Mouse (Mus musculus) limb, embryonic 14.5 days (tissue): ENCODE measurements around the gene Meltf. TPM values are rescaled to one million over a fixed set of nuclear protein-coding genes. Genes with fewer than 3 reads are reported as not detected.

ENCODE experiments used
- ATAC-seq: fragments of 200-750 bp; cut with Nextera tagmentation; 2 replicates; pipeline ENCODE4 v1.8.0; 2017; ENCODE audit warnings: low read depth, moderate number of reproducible peaks, moderate TSS enrichment; ENCODE audit not compliant: low FRiP score
- DNase-seq: peaks from one replicate; pipeline ENCODE4 v3.0.0-alpha.2; 2015; ENCODE audit warnings: low spot score
- H3K27ac ChIP-seq: fragments of 300-500 bp; sonication (generic); replicated peaks from 2 replicates; pipeline ENCODE4 v1.5.1; 2014; ENCODE audit warnings: low read depth, mild to moderate bottlenecking, low read length, moderate library complexity, mixed read lengths
- H3K27me3 ChIP-seq: fragments of 300-500 bp; sonication (generic); 2 replicates; pipeline ENCODE4 v1.6.1; 2014; ENCODE audit warnings: low read length, mixed read lengths; ENCODE audit not compliant: control insufficient read depth, insufficient read depth
- H3K36me3 ChIP-seq: fragments of 300-500 bp; sonication (generic); 2 replicates; pipeline ENCODE4 v1.6.1; 2014; ENCODE audit warnings: mild to moderate bottlenecking, low read length, moderate library complexity, mixed read lengths; ENCODE audit not compliant: control insufficient read depth, insufficient read depth
- H3K4me1 ChIP-seq: fragments of 300-500 bp; sonication (generic); 2 replicates; pipeline ENCODE4 v1.6.1; 2014; ENCODE audit warnings: antibody characterized with exemption, low read length, mixed read lengths; ENCODE audit not compliant: control insufficient read depth, insufficient read depth
- H3K4me2 ChIP-seq: fragments of 300-500 bp; sonication (generic); replicated peaks from 2 replicates; pipeline ENCODE4 v1.6.1; 2014; ENCODE audit warnings: low read depth, mild to moderate bottlenecking, low read length, moderate library complexity; ENCODE audit not compliant: severe bottlenecking
- H3K4me3 ChIP-seq: fragments of 300-500 bp; sonication (generic); replicated peaks from 2 replicates; pipeline ENCODE4 v1.5.1; 2014; ENCODE audit warnings: low read length
- H3K9ac ChIP-seq: fragments of 300-500 bp; sonication (generic); 2 replicates; pipeline ENCODE4 v1.6.1; 2014; ENCODE audit warnings: mild to moderate bottlenecking, low read depth, low read length, moderate library complexity; ENCODE audit not compliant: severe bottlenecking
- H3K9me3 ChIP-seq: fragments of 300-500 bp; sonication (generic); 2 replicates; pipeline ENCODE4 v1.6.1; 2016; ENCODE audit warnings: low read length; ENCODE audit not compliant: control insufficient read depth
- POLR2A ChIP-seq: fragments of 200-500 bp; IDR thresholded peaks from 2 replicates; pipeline ENCODE4 v1.8.0; 2012; ENCODE audit warnings: inconsistent platforms, mild to moderate bottlenecking, moderate library complexity, borderline replicate concordance; ENCODE audit not compliant: insufficient read depth, insufficient read length; ENCODE audit errors: extremely low read depth
- whole genome bisulfite sequencing: fragments of 180-500 bp; shearing (Covaris S2); extraction: QIAGEN DNeasy Blood & Tissue Kit; methylation state at CpG from one replicate; pipeline ENCODE4 v1.1.7; 2014; 5-methylcytosine and 5-hydroxymethylcytosine counted together
- polyA plus RNA-seq, 2 experiments: library from polyadenylated mRNA; depleted of rRNA in 1 of 2; stranded (reverse) in 1 of 2; unstranded in 1 of 2; fragments of >200 nt; fragmentation: Nextera tagmentation in 1 of 2; extraction: Ambion mirVana in 1 of 2; gene quantifications; 2 replicates each; pipeline versions ENCODE4 v1.2.1 to v1.2.3; 2012 to 2014

Meltf gene
- polyA plus RNA-seq, 2 experiments, result 3.1 to 9.6 TPM

- Histone ChIP-seq H3K36me3 (no peaks in the 10 kb centered on the region), H3K4me2 (no peak overlapping the region), H3K9me3 (no peaks in the 10 kb centered on the region), H3K27me3 (peaks cover 38% of the 10 kb centered on the region), H3K9ac (no peak overlapping the region), H3K27ac (no peak overlapping the region), H3K4me3 (no peak overlapping the region), H3K4me1 (peaks cover 10% of the 10 kb centered on the region)
- no peak for TF ChIP-seq POLR2A
- no peak for DNase-seq
- no peak for ATAC-seq
- WGBS, result 58% methylated on average over 5 of the region's 5 CpGs
These were observed 53.6 kb downstream of the Meltf start for GRCm38 (mm10) chr16:31932255-31932654.

DNA sequence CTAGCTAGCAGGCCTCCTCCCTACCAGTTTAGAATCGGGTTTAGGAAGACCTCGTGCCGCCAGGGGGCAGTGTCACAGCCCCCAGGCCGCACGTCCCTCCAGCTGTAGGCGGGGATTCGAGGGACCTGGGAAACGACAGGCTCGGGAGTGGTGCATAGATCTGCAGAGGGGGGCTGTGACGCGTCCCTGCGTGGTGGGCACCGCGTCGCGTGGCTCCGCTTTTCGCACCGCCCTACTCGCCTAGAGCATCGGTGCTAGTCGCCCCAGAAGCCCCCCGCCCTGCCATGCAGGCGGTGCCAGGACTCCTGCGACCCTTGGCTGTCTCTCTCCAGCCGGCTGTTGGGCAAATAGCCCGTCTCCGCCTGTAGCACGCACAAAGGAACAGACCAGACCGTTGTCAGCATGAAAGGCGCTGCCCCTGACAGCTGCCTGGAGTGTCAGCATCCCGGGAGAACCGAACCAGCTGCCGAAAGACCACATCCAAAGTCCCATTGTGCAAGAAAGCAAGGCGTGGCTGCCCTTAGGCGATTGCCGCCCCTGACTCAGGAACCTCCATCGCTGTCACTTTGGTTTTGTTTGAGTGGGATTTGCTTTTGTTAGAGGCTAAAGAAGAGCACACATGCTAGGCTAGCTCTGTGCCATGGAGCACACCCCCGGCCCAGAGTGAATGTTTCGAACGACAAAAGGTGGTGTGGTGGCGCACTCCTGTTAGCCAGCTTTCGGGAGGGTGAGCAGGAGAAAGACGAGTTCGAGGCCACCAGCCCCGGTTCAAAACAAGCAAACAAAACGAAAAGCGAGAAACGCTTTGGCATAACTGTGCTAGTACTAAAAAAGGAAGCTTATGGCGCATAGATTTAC lies 54.5 kb downstream of the Meltf start:
- Histone ChIP-seq H3K27ac (no peak overlapping the region), H3K27me3 (peaks cover 38% of the 10 kb centered on the region), H3K9ac (peak overlapping the region; percentile 51), H3K4me3 (peak overlapping the region; percentile 56), H3K4me2 (peak overlapping the region; percentile 95), H3K4me1 (peaks cover 10% of the 10 kb centered on the region), H3K36me3 (no peaks in the 10 kb centered on the region), H3K9me3 (no peaks in the 10 kb centered on the region)
- WGBS, result under 1% methylated on average over 49 of the region's 50 CpGs
- TF ChIP-seq POLR2A, result no peak
- ATAC-seq (peak; percentile 92), DNase-seq (peak; percentile 94)

DNA sequence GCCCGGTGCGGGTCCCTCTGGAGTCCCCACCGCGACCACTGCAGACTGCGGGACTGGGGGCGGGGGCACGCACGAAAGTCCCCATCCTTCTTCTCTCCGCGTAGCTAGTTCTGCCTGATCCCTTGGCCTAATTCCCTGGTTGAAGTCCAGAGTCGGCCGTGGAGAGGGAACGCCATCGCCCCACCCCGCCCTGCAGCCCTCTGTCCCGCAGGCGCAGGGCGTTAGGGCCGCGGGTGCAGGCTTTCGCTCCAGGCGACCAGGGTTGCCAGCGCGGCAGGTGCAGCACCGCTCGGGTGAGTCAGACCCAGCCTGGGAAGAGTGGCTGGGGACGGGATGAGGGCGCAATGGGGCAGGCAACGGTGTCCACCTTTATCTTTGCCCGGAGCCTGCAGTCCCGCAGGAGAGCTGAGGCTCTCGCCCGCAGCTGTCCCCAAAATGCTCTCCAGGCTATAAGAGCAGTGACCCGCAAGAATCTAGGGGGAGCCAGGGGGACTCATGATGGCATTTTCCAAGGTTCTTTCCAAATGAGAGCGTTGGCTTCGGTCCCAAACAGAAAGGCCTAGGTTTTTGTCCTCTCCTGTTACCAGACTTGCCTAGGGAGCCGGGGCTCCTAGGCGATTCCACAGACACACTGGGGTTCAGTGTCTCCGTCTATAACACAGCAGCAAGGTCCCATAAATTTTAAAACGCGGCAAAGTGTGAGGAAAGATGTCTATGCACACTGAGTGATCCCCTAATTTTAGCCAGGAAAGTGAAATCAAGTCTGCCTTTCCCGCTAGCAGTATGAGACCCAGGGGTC lies 55.3 kb downstream of the Meltf start, which contains the start of gene Pigz:
Gene Pigz (plus strand): TSS at position 101 of the 799 bp plus-strand sequence.
- DNase-seq, result no peak
- no peak within 1 kb of the TSS for H3K27ac ChIP-seq

GRCm38 (mm10) chr16:31934550-31935010 lies 56.0 kb downstream of the Meltf start:
- peaks cover 38% of the 10 kb centered on the region for H3K27me3 ChIP-seq
- H3K9ac ChIP-seq, result no peak overlapping the region
- TF ChIP-seq POLR2A, result no peak
- DNase-seq (no peak), ATAC-seq (no peak)
- no peaks in the 10 kb centered on the region for H3K9me3 ChIP-seq
- H3K4me3 ChIP-seq, result peak overlapping the region; percentile 28
- peaks cover 10% of the 10 kb centered on the region for H3K4me1 ChIP-seq
- no peak overlapping the region for H3K27ac ChIP-seq
- WGBS, result 21% methylated on average over 13 of the region's 13 CpGs
- peak overlapping the region; percentile 95 for H3K4me2 ChIP-seq
- H3K36me3 ChIP-seq, result no peaks in the 10 kb centered on the region

More for the DNA sequence above, 55.3 kb downstream of the Meltf start, which contains the start of gene Pigz:
- Histone ChIP-seq H3K36me3 (no peaks in the 10 kb centered on the region), H3K4me1 (peaks cover 10% of the 10 kb centered on the region), H3K4me2 (peak within 1 kb of the TSS; percentile 95), H3K9me3 (no peaks in the 10 kb centered on the region), H3K27me3 (peaks cover 38% of the 10 kb centered on the region), H3K4me3 (peak within 1 kb of the TSS; percentile 56), H3K9ac (peak within 1 kb of the TSS; percentile 51)
- TF ChIP-seq POLR2A, result no peak
- ATAC-seq, result no peak
- WGBS, result 7% methylated on average over 42 of the region's 42 CpGs

DNA sequence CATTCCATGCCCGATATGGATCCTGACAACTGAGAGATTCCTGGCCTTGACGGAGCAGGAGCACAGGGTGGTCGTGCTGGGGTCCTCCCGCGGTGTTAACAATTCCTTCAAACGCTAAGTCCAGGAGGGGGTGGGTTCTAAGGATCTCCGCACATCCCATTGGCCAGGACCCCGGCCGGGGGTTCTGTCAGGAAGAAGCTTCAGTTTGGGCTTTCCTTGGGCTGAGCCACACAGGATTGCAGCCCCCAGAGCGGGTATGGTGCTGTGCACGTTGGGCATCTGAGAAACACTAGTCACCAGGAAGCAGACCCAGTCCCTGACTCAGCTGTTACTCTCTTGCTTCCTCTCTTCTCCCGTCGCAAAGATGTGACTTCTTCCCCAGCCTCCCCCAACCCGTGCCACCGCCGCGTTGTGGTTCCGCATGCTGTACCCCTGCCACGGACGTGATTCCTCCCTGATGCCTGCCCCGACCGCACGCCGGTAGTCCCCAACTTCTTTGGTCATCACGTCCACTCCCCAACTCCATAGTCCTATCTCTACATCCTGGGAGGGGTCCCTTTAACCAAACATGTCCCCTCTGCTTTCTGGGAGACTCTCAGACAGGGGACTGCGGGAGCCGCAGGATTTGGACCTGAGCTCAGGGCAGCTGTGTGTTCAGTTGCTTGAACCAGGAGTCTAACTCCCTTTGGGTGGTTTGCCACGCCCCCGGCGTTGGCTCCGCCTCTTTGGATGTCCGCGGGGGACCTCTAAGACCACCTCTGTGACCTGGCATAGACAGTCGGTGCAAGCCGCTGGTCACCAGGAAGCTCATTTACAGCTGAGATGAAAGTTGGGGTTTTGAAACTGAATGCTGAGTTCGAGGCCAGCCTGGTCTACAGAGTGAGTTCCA lies 56.7 kb downstream of the Meltf start:
- no peak for ATAC-seq
- no peak overlapping the region for H3K27ac ChIP-seq
- WGBS, result 5% methylated on average over 36 of the region's 36 CpGs
- no peaks in the 10 kb centered on the region for H3K9me3 ChIP-seq
- H3K36me3 ChIP-seq, result no peaks in the 10 kb centered on the region
- H3K4me2 ChIP-seq, result peak overlapping the region; percentile 95
- DNase-seq, result no peak
- TF ChIP-seq POLR2A, result no peak
- H3K9ac ChIP-seq, result peak overlapping the region; percentile 3
- H3K4me3 ChIP-seq, result peak overlapping the region; percentile 28
- H3K4me1 ChIP-seq, result peaks cover 10% of the 10 kb centered on the region
- H3K27me3 ChIP-seq, result peaks cover 38% of the 10 kb centered on the region
